Mouse (Mus musculus) forebrain, embryonic 16.5 days (tissue): ENCODE results near the gene Bmper. TPM values are rescaled to one million over a fixed set of nuclear protein-coding genes. Genes with fewer than 3 reads are reported as not detected.
A peak's percentile ranks its signal among the peaks of the same experiment; 100 is the strongest.

Experiments
- ATAC-seq: fragments of 200-750 bp; cut with Nextera tagmentation; 2 replicates; pipeline ENCODE4 v1.8.0; 2017; ENCODE audit warnings: mild to moderate bottlenecking, moderate library complexity
- H3K27ac ChIP-seq: fragments of 300-500 bp; sonication (generic); 2 replicates; pipeline ENCODE4 v1.5.1; 2014; ENCODE audit warnings: low read length, control low read depth
- H3K27me3 ChIP-seq: fragments of 300-500 bp; sonication (generic); replicated peaks from 2 replicates; pipeline ENCODE4 v1.6.1; 2014; ENCODE audit warnings: low read length; ENCODE audit not compliant: control insufficient read depth, insufficient read depth
- H3K36me3 ChIP-seq: fragments of 300-500 bp; sonication (generic); 2 replicates; pipeline ENCODE4 v1.6.1; 2014; ENCODE audit not compliant: control insufficient read depth, insufficient read depth
- H3K4me1 ChIP-seq: fragments of 300-500 bp; sonication (generic); replicated peaks from 2 replicates; pipeline ENCODE4 v1.6.1; 2014; ENCODE audit warnings: low read length; ENCODE audit not compliant: control insufficient read depth, insufficient read depth
- H3K4me2 ChIP-seq: fragments of 300-500 bp; sonication (generic); 2 replicates; pipeline ENCODE4 v1.6.1; 2014; ENCODE audit warnings: mild to moderate bottlenecking, low read length, control low read depth
- H3K4me3 ChIP-seq: fragments of 300-500 bp; sonication (generic); replicated peaks from 2 replicates; pipeline ENCODE4 v1.5.1; 2014; ENCODE audit warnings: mild to moderate bottlenecking, low read length, control low read depth
- H3K9ac ChIP-seq: fragments of 300-500 bp; sonication (generic); replicated peaks from 2 replicates; pipeline ENCODE4 v1.6.1; 2014; ENCODE audit warnings: low read depth, low read length, control low read depth
- H3K9me3 ChIP-seq: fragments of 300-500 bp; sonication (generic); 2 replicates; pipeline ENCODE4 v1.6.1; 2016; ENCODE audit warnings: low read length; ENCODE audit not compliant: control insufficient read depth
- WGBS: fragments of 180-500 bp; shearing (Covaris S2); extraction: QIAGEN DNeasy Blood & Tissue Kit; methylation state at CpG from one replicate; pipeline ENCODE4 v1.1.7; 2014; 5-methylcytosine and 5-hydroxymethylcytosine counted together
- polyA plus RNA-seq: library from polyadenylated mRNA; unstranded; fragments of >200 nt; fragmentation: Nextera tagmentation; extraction: Ambion mirVana; gene quantifications from 2 replicates; pipeline ENCODE4 v1.2.1, GENCODE M21; 2015

The Bmper gene
- polyA plus RNA-seq, 1 experiment from 2014 or later: 13.6 TPM

GRCm38 (mm10) chr9:23200828-23201227 is 22.0 kb upstream of the Bmper start:
- H3K27me3 ChIP-seq: no peaks in the 10 kb centered on the region
- H3K9ac ChIP-seq: no peak overlapping the region
- 83% methylated on average over 4 of the region's 4 CpGs for WGBS
- no peak overlapping the region for H3K4me3 ChIP-seq
- H3K4me1 ChIP-seq: peaks cover 17% of the 10 kb centered on the region
- H3K4me2 ChIP-seq: no peak overlapping the region
- H3K27ac ChIP-seq: no peak overlapping the region
- H3K9me3 ChIP-seq: no peaks in the 10 kb centered on the region
- ATAC-seq: no peak
- no peaks in the 10 kb centered on the region for H3K36me3 ChIP-seq

DNA sequence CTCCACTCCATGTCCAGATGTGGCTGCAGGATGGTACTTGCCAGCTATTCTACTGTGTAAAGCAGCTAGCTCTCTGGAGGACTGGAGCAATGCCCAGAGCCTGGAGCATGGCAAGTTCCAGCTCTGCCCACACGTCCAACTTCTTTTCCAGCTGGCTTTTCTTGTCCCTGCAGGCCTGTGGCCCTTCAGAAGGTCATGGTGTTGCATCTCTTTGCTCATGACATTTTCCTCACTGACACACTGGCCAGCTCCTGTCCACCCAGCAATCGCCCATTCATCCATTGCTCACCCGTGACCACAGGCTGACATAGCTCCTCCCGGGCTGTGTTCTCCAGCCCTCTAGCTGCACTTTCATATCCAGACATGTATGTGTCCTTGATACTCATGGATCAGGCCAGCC is 20.4 kb upstream of the Bmper start:
- Histone ChIP-seq H3K4me2 (no peak overlapping the region), H3K36me3 (no peaks in the 10 kb centered on the region), H3K4me3 (no peak overlapping the region), H3K27ac (no peak overlapping the region), H3K9ac (no peak overlapping the region), H3K9me3 (no peaks in the 10 kb centered on the region), H3K27me3 (no peaks in the 10 kb centered on the region), H3K4me1 (peaks cover 17% of the 10 kb centered on the region)
- no peak for ATAC-seq
- WGBS: 83% methylated on average over 4 of the region's 4 CpGs

GRCm38 (mm10) chr9:23204339-23205288 is 18.3 kb upstream of the Bmper start:
- Histone ChIP-seq H3K4me1 (peaks cover 17% of the 10 kb centered on the region), H3K4me3 (no peak overlapping the region), H3K36me3 (no peaks in the 10 kb centered on the region), H3K27ac (no peak overlapping the region), H3K4me2 (peak overlapping the region; percentile 40), H3K9ac (no peak overlapping the region), H3K27me3 (no peaks in the 10 kb centered on the region), H3K9me3 (no peaks in the 10 kb centered on the region)
- 6% methylated on average over 17 of the region's 17 CpGs for WGBS
- peak; percentile 71 for ATAC-seq

- H3K4me2 ChIP-seq: no peak overlapping the region
- ATAC-seq: no peak
- H3K27ac ChIP-seq: no peak overlapping the region
- no peaks in the 10 kb centered on the region for H3K9me3 ChIP-seq
- no peak overlapping the region for H3K9ac ChIP-seq
- WGBS: 15% methylated on average over 3 of the region's 3 CpGs
- no peaks in the 10 kb centered on the region for H3K36me3 ChIP-seq
- peaks cover 17% of the 10 kb centered on the region for H3K4me1 ChIP-seq
- no peak overlapping the region for H3K4me3 ChIP-seq
- H3K27me3 ChIP-seq: no peaks in the 10 kb centered on the region
Measured at GRCm38 (mm10) chr9:23205304-23205703, 17.6 kb upstream of the Bmper start.

- Histone ChIP-seq H3K4me3 (no peak overlapping the region), H3K27ac (no peak overlapping the region), H3K9me3 (no peaks in the 10 kb centered on the region), H3K27me3 (no peaks in the 10 kb centered on the region), H3K4me1 (peaks cover 17% of the 10 kb centered on the region), H3K36me3 (no peaks in the 10 kb centered on the region), H3K4me2 (no peak overlapping the region), H3K9ac (no peak overlapping the region)
- WGBS: 81% methylated on average over 3 of the region's 3 CpGs
- no peak for ATAC-seq
Measured at GRCm38 (mm10) chr9:23205757-23206156, 17.1 kb upstream of the Bmper start.

DNA sequence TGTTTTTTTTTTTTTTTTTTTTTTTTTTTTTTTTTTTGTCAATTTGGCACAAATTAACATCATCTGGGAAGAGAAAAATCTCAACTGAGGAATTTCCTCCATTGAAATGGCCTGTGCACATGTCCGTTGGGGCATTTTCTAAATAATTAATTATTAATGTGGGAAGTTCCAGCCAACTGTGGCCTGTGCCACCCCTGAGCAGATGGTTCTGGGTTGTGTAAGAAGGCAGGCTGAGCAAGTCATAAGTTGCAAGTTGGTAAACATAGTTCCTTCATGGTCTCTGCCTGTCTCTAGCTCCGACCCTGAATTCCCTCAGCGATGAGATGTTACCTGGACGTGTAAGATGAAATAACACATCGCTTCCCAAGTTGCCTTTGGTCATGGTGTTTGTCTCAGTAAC is 16.7 kb upstream of the Bmper start:
- WGBS: 83% methylated on average over 5 of the region's 5 CpGs
- Histone ChIP-seq H3K9ac (no peak overlapping the region), H3K27me3 (no peaks in the 10 kb centered on the region), H3K27ac (no peak overlapping the region), H3K36me3 (no peaks in the 10 kb centered on the region), H3K4me3 (no peak overlapping the region), H3K9me3 (no peaks in the 10 kb centered on the region), H3K4me2 (no peak overlapping the region), H3K4me1 (peaks cover 17% of the 10 kb centered on the region)
- ATAC-seq: 0 out of 2 replicates have a peak, but pooled peaks have one; percentile 32

DNA sequence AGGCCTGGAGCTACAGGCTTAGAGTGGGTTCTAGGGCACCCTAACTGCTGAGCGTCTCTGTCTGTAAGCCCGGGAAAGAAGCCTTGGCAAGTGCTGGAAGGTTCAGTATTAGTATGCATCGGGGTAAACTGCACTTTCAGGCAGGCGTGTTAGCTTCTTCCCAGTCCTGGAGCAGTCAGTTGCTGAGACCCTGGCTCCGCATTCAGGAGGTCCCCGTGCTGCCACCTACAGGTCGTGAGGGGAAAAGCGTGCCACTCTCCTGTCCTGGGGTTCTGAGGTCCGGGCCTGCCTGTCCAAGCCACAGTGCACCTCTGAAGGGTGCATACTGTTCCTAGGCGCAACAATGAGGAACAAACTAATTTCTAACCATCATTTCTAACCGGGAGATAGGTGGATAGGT is 10.6 kb upstream of the Bmper start:
- Histone ChIP-seq H3K4me2 (no peak overlapping the region), H3K9ac (no peak overlapping the region), H3K4me3 (no peak overlapping the region), H3K27ac (no peak overlapping the region), H3K36me3 (no peaks in the 10 kb centered on the region), H3K9me3 (no peaks in the 10 kb centered on the region), H3K4me1 (no peaks in the 10 kb centered on the region), H3K27me3 (no peaks in the 10 kb centered on the region)
- WGBS: 4% methylated on average over 11 of the region's 11 CpGs
- ATAC-seq: peak; percentile 93

- Histone ChIP-seq H3K9me3 (no peaks in the 10 kb centered on the region), H3K4me2 (no peak overlapping the region), H3K4me1 (peaks cover 15% of the 10 kb centered on the region), H3K9ac (no peak overlapping the region), H3K27me3 (peaks cover 2% of the 10 kb centered on the region; the same call in 1 of the 2 replicates), H3K36me3 (no peaks in the 10 kb centered on the region), H3K27ac (no peak overlapping the region), H3K4me3 (no peak overlapping the region)
- no peak for ATAC-seq
- 58% methylated on average over 3 of the region's 3 CpGs for WGBS
Measured at GRCm38 (mm10) chr9:23219754-23220153, 3.1 kb upstream of the Bmper start.

DNA sequence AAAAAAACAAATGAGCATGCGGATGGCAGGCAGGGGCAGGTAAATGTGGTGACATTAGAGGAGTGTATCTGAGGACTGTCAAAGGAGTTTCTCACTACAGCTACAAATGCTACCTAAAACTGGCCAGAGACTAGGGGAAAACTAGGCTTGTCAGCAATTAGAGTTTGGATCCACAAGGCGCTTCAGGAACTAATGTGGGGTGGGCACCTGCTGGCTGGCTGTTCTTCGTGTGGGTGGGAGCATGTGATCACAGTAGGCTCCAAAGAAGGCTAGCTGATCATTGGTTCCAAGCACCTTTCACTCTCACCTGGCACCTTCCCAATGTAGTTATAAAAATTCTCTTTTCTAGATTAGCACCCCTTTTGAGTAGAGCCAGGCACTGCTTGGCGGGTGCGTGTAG is 900 bp upstream of the Bmper start:
- ATAC-seq: no peak; the same call in 1 of the 2 replicates
- Histone ChIP-seq H3K4me3 (peak overlapping the region; percentile 82), H3K27ac (no peak overlapping the region)

More for the DNA sequence above, 900 bp upstream of the Bmper start:
- peak overlapping the region; percentile 98 for H3K4me2 ChIP-seq
- peak overlapping the region; percentile 83 for H3K9ac ChIP-seq
- whole genome bisulfite sequencing: 8% methylated on average over 5 of the region's 5 CpGs
- no peaks in the 10 kb centered on the region for H3K9me3 ChIP-seq
- no peaks in the 10 kb centered on the region for H3K36me3 ChIP-seq
- peaks cover 5% of the 10 kb centered on the region; the same call in 1 of the 2 replicates for H3K27me3 ChIP-seq
- peaks cover 16% of the 10 kb centered on the region for H3K4me1 ChIP-seq
